Mouse (Mus musculus): ENCODE data around the gene D10Wsu102e.
"Not testable (repeated sequence)": the region's sequence is repeated elsewhere in the genome, so short reads cannot be mapped to it uniquely, and the experiment has no call there.

The D10Wsu102e gene

GRCm38 (mm10) chr10:83384456-83385215, 24.6 kb downstream of the D10Wsu102e start:
- no peak for DNase-seq (ENCODE audit: low read depth, low spot score)

DNA sequence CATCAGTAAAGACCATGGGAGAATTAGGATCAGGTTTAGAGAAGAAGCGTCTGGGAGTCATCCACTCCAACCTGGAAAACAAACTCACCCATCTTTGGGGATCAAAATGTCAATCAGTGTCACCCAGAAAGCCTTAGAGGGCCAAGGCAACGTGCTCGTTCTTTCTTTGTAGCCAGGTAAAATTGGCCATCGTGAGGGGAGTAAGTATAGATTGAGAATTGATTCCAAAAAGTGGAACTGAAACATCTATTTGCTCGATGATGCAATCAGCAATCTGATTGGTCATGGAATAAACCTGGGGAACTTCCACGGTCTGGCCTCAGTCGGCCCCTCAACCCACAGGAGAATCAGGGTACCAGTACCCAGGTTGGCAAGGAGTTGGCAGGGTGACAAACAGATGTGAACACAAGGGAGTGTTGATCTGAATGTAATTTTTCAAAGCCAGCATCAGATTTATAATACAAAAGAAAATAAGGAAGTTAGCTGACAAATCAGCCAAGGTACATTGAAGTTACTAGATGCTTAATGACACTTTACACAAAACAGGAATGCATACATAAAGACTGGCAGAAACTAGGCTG, 25.4 kb downstream of the D10Wsu102e start:
- DNase-seq (ENCODE audit: low read depth, low spot score), result no peak

DNA sequence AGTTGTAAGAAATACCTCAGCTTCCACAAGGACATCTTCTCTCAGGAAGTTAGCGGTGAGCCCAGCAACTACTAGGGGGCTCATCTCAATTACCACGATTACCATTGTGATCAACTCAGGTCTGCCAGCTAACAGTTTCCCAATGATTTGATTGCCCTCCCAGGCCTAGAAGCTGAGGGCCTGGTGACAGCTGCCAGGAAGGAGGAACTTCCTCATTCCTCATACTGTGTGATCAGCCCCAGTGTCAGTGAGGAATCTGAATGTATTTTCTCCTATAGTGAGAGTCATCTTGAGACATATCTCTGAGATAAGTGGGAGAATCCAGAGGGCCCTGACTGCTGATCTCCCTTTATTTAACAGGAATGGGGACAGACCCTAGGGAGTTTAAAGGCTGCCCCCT, 37.3 kb downstream of the D10Wsu102e start:
- no peak for DNase-seq (ENCODE audit: low read depth, low spot score)

- not testable (repeated sequence) for DNase-seq (ENCODE audit: low read depth, low spot score)
These were observed 40.9 kb downstream of the D10Wsu102e start for GRCm38 (mm10) chr10:83400896-83401295.

- no peak for DNase-seq (ENCODE audit: low read depth, low spot score)
These were observed 45.0 kb downstream of the D10Wsu102e start for GRCm38 (mm10) chr10:83405031-83405430.

GRCm38 (mm10) chr10:83405711-83406110, 45.7 kb downstream of the D10Wsu102e start:
- DNase-seq (ENCODE audit: low read depth, low spot score), result no peak

GRCm38 (mm10) chr10:83407141-83407540, 47.1 kb downstream of the D10Wsu102e start:
- no peak for DNase-seq (ENCODE audit: low read depth, low spot score)

DNA sequence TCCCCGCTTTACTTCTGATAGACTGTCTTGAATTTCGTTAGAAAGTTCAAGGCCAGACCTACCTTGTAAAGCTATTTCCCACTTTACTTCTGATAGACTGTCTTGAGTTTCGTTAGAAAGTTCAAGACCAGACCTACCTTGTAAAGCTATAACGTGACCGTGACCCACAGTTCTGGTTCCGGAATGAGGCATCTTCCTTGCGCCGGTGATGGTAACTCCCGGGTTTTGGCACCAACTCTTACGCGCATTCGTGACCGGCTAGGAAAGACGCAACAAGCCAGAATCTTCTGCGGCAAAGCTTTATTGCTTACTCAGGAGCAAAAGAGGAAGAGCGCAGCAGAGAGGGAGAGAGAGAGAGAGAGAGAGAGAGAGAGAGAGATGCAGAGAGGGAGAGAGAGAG, 58.4 kb downstream of the D10Wsu102e start:
- not testable (repeated sequence) for DNase-seq (ENCODE audit: low read depth, low spot score)

DNA sequence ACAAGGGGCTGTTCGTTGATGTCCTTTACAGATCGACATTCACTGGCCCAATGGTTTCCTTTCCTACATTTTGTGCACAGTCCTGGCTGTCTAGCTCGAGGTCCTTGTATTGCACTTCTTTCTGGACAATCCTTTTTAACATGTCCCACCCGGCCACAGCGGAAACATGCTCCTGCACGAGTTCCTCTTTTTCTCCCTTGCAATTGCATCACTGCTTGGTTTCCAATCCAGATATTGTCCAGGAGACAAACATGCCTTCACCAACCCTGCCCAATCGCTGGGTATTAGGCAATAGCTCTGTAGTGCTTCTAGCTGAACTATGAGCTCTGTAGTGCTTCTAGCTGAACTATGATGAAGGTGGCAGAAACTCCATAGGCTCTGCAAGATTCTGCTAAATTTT, 88.6 kb downstream of the D10Wsu102e start:
- DNase-seq (ENCODE audit: low read depth, low spot score), result no peak

GRCm38 (mm10) chr10:83457531-83457930, 97.5 kb downstream of the D10Wsu102e start:
- DNase-seq (ENCODE audit: low read depth, low spot score), result no peak

GRCm38 (mm10) chr10:83475226-83475625, 115.2 kb downstream of the D10Wsu102e start:
- no peak for DNase-seq (ENCODE audit: low read depth, low spot score)

- no peak for DNase-seq (ENCODE audit: low read depth, low spot score)
These were observed 117.3 kb downstream of the D10Wsu102e start for GRCm38 (mm10) chr10:83477286-83477685.

GRCm38 (mm10) chr10:83490506-83490905, 130.5 kb downstream of the D10Wsu102e start:
- no peak for DNase-seq (ENCODE audit: low read depth, low spot score)

GRCm38 (mm10) chr10:83497321-83497720, 137.3 kb downstream of the D10Wsu102e start:
- no peak for DNase-seq (ENCODE audit: low read depth, low spot score)

- DNase-seq (ENCODE audit: low read depth, low spot score), result no peak
These were observed 149.1 kb downstream of the D10Wsu102e start for GRCm38 (mm10) chr10:83508962-83509660.

DNA sequence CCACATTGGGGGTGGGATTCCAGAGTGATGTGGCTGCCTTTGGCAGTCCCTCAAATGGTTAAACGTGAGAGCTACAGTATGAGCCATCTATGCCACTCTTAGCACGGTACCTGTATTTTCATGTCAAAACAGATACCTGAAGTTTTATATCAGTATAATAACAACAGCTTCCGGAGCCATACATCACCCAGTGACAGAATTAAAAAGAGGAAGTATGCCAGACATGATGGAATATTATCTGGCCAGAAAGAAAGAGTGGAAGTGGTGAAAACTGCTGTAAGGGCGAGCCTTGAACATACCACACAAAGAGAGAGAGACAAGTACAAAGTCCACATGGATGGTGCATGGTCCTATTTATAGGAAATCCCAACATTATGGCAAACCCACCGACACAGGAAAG, 151.3 kb downstream of the D10Wsu102e start:
- no peak for DNase-seq (ENCODE audit: low read depth, low spot score)

- no peak for DNase-seq (ENCODE audit: low read depth, low spot score)
These were observed 153.7 kb downstream of the D10Wsu102e start for GRCm38 (mm10) chr10:83513736-83514135.

DNA sequence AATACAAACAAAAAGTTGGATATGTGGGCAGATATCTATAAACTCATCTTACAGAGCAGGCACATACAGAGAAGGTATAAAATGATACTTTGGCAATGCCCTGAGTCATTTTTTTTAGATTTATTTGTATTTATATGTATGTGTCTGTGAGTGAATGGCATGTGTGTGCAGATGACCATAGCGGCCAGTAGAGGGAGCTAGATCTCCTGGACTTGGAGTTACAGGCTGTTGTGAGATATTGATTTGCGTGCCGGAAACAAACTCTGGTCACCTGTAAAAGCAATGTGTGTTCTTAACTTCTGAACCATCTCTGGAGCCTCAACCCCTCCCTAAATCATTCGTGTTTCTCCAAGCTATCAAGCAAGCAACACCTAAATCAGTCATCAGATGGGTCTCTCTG, 161.0 kb downstream of the D10Wsu102e start:
- DNase-seq (ENCODE audit: low read depth, low spot score), result no peak

DNA sequence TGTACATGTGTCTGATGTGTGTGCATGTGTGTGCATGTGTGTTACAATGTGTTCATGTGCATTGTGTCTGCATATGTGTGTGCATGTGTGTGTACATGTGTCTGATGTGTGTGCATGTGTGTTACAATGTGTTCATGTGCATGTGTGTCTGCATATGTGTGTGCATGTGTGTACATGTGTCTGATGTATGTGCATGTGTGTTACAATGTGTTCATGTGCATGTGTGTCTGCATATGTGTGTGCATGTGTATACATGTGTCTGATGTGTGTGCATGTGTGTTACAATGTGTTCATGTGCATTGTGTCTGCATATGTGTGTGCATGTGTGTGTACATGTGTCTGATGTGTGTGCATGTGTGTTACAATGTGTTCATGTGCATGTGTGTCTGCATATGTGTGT, 164.2 kb downstream of the D10Wsu102e start:
- DNase-seq (ENCODE audit: low read depth, low spot score), result not testable (repeated sequence)

GRCm38 (mm10) chr10:83530384-83530967, 170.5 kb downstream of the D10Wsu102e start:
- no peak for DNase-seq (ENCODE audit: low read depth, low spot score)

DNA sequence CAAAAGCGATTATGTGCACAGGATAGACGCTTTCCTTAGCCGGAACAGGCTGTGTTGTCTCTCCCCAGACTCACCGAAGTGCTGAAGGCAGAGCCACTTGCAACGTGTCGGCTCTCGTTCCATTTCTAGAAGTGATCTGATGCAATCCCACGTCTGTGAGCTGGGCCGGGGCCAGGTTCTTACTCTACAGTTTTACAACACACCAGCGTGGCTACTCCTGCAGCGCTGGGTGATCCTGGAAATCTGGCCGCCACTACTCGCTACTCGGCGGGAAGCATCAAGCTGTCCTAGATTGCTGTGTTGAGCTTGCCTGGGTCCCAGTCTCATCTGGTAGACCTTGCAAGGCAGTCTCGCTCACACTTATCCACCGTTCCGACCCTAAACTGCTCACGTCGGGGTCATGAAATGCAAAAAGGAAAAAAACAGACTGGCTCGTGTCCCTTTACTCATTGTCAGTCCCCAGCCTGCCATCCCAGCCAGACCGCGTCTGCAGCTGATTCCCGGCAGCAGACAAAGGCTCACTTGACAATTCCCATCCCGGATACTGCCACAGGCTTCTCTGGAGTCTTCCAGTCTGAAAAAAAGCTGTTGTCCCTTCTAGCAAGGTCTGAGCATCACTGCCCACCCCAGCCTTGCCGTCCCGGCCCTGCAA, 173.4 kb downstream of the D10Wsu102e start:
- DNase-seq (ENCODE audit: low read depth, low spot score), result no peak

DNA sequence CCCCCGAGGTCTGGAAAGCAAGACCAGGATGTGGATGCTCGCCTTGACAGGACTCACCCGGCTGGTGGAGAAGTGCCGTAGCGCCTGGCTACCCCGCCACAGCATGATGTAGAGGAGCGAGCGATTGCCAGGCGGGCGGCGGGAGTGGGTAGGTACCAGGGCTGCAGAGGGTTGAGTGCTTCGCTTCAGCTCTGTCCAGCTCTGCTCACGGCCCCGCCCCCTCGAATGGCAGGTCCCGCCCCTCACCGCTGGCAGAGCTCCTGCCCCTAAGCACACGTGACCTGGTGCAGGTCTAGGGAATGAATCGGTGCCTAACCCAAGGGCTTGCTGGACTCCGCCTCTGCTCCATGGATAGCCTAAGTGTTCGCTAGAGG, 173.9 kb downstream of the D10Wsu102e start, which contains the start of gene Aldh1l2:
Gene Aldh1l2 (minus strand): TSS at position 231 of the 374 bp plus-strand sequence.
- DNase-seq (ENCODE audit: low read depth, low spot score), result peak; percentile 54

Data from retina, postnatal 7 days (tissue).